Mouse (Mus musculus) MEL (cell line): ENCODE data around the gene Gm20521. TPM values are rescaled to one million over a fixed set of nuclear protein-coding genes. Genes with fewer than 3 reads are reported as not detected.

Source experiments
- DNase-seq: peaks from one replicate; pipeline ENCODE4 v3.0.0; 2011; ENCODE audit warnings: low read depth, low spot score
- H3K27ac ChIP-seq: 2 replicates; pipeline ENCODE4 v1.5.1; 2012; ENCODE audit warnings: low read depth, mild to moderate bottlenecking, control low read depth, low read length, moderate library complexity; ENCODE audit not compliant: control insufficient read depth
- H3K27me3 ChIP-seq, 2 experiments: fragments of 150-350 bp in 1 of 2; sonication (generic) in 1 of 2; 2 replicates each; pipeline ENCODE4 v1.6.1; 2012; ENCODE audit warnings: low read length in 2 of 2, mild to moderate bottlenecking in 2 of 2, improper control_type of control experiment in 1 of 2, moderate library complexity in 1 of 2; ENCODE audit not compliant: insufficient read depth in 2 of 2, control insufficient read depth in 1 of 2
- H3K36me3 ChIP-seq, 2 experiments: 2 replicates each; pipeline ENCODE4 v1.6.1; 2012 to 2014; ENCODE audit warnings: low read length in 2 of 2, improper control_type of control experiment in 1 of 2, inconsistent platforms in 1 of 2, mild to moderate bottlenecking in 1 of 2; ENCODE audit not compliant: insufficient read depth in 2 of 2, control insufficient read depth in 1 of 2
- H3K4me1 ChIP-seq, 2 experiments: fragments of 150-350 bp in 1 of 2; sonication (generic) in 1 of 2; 2 replicates each; pipeline ENCODE4 v1.6.1; 2012; ENCODE audit warnings: low read length in 2 of 2, improper control_type of control experiment in 1 of 2, mild to moderate bottlenecking in 1 of 2; ENCODE audit not compliant: insufficient read depth in 2 of 2, control insufficient read depth in 1 of 2
- H3K4me3 ChIP-seq, 2 experiments: fragments of 150-350 bp in 1 of 2; sonication (generic) in 1 of 2; 2 replicates each; pipeline ENCODE4 v1.5.1; 2012; ENCODE audit warnings: low read depth in 2 of 2, low read length in 2 of 2, mild to moderate bottlenecking in 2 of 2, moderate library complexity in 2 of 2, control low read depth in 1 of 2, improper control_type of control experiment in 1 of 2; ENCODE audit not compliant: control insufficient read depth in 1 of 2, insufficient read depth in 1 of 2
- H3K79me2 ChIP-seq: 2 replicates; pipeline ENCODE4 v1.6.1; 2012; ENCODE audit warnings: mild to moderate bottlenecking, low read length, moderate library complexity; ENCODE audit not compliant: control insufficient read depth, poor library complexity, insufficient read depth
- H3K9ac ChIP-seq: 2 replicates; pipeline ENCODE4 v1.6.1; 2012; ENCODE audit warnings: low read depth, mild to moderate bottlenecking, control low read depth, low read length, moderate library complexity; ENCODE audit not compliant: control insufficient read depth, poor library complexity, severe bottlenecking
- H3K9me3 ChIP-seq: fragments of 150-350 bp; sonication (generic); replicated peaks from 2 replicates; pipeline ENCODE4 v1.6.1; 2012; ENCODE audit warnings: mild to moderate bottlenecking, low read length, improper control_type of control experiment, moderate library complexity; ENCODE audit not compliant: insufficient read depth
- CHD2 ChIP-seq: IDR thresholded peaks from 2 replicates; pipeline ENCODE4 v1.6.1; 2011; ENCODE audit warnings: low read length, improper control_type of control experiment
- EP300 ChIP-seq, 2 experiments: IDR thresholded peaks; 2 replicates each; pipeline ENCODE4 v1.6.1; 2011; ENCODE audit warnings: improper control_type of control experiment in 2 of 2, low read length in 2 of 2, low read depth in 1 of 2, mild to moderate bottlenecking in 1 of 2
- ETS1 ChIP-seq: IDR thresholded peaks from 2 replicates; pipeline ENCODE4 v1.6.1; 2012; ENCODE audit warnings: low read depth, mild to moderate bottlenecking, inconsistent platforms, low read length, improper control_type of control experiment, moderate library complexity
- GABPA ChIP-seq: IDR thresholded peaks from 2 replicates; pipeline ENCODE4 v1.6.1; 2012; ENCODE audit warnings: low read depth, mild to moderate bottlenecking, inconsistent platforms, low read length, improper control_type of control experiment, moderate library complexity
- HCFC1 ChIP-seq: IDR thresholded peaks from 2 replicates; pipeline ENCODE4 v1.6.1; 2012; ENCODE audit warnings: low read depth, mild to moderate bottlenecking, inconsistent platforms, low read length, improper control_type of control experiment, moderate library complexity
- MAFK ChIP-seq: IDR thresholded peaks from 2 replicates; pipeline ENCODE4 v1.6.1; 2011; ENCODE audit warnings: low read depth, mild to moderate bottlenecking, low read length, improper control_type of control experiment, borderline replicate concordance
- MAX ChIP-seq: IDR thresholded peaks from 2 replicates; pipeline ENCODE4 v1.6.1; 2011; ENCODE audit warnings: low read length, improper control_type of control experiment
- MAZ ChIP-seq: IDR thresholded peaks from 2 replicates; pipeline ENCODE4 v1.6.1; 2012; ENCODE audit warnings: low read depth, mild to moderate bottlenecking, inconsistent platforms, low read length, improper control_type of control experiment
- MXI1 ChIP-seq: IDR thresholded peaks from 2 replicates; pipeline ENCODE4 v1.6.1; 2011; ENCODE audit warnings: mild to moderate bottlenecking, low read depth, low read length, improper control_type of control experiment
- MYB ChIP-seq: IDR thresholded peaks from 2 replicates; pipeline ENCODE4 v1.6.1; 2011; ENCODE audit warnings: mild to moderate bottlenecking, low read depth, low read length, improper control_type of control experiment
- MYC ChIP-seq: IDR thresholded peaks from 2 replicates; pipeline ENCODE4 v1.6.1; 2011; ENCODE audit warnings: low read depth, mild to moderate bottlenecking, low read length, improper control_type of control experiment, moderate library complexity
- NELFE ChIP-seq: IDR thresholded peaks from 2 replicates; pipeline ENCODE4 v1.6.1; 2011; ENCODE audit warnings: low read depth, low read length, improper control_type of control experiment
- POLR2AphosphoS5 ChIP-seq: IDR thresholded peaks from 2 replicates; pipeline ENCODE4 v1.6.1; 2012; ENCODE audit warnings: low read depth, borderline replicate concordance, mild to moderate bottlenecking, inconsistent platforms, low read length, moderate library complexity, mixed read lengths
- RAD21 ChIP-seq: IDR thresholded peaks from 2 replicates; pipeline ENCODE4 v1.6.1; 2011; ENCODE audit warnings: mild to moderate bottlenecking, low read depth, low read length, improper control_type of control experiment
- RCOR1 ChIP-seq: IDR thresholded peaks from 2 replicates; pipeline ENCODE4 v1.6.1; 2012; ENCODE audit warnings: low read depth, mild to moderate bottlenecking, inconsistent platforms, low read length, improper control_type of control experiment
- SIN3A ChIP-seq: IDR thresholded peaks from 2 replicates; pipeline ENCODE4 v1.6.1; 2012; ENCODE audit warnings: low read length, improper control_type of control experiment, inconsistent platforms
- TAL1 ChIP-seq: IDR thresholded peaks from 2 replicates; pipeline ENCODE4 v1.6.1; 2012; ENCODE audit warnings: mild to moderate bottlenecking, inconsistent platforms, low read length, moderate library complexity, mixed read lengths
- TCF12 ChIP-seq: IDR thresholded peaks from 2 replicates; pipeline ENCODE4 v1.6.1; 2014; ENCODE audit warnings: low read depth, mild to moderate bottlenecking, inconsistent platforms, low read length, improper control_type of control experiment, moderate library complexity
- UBTF ChIP-seq: IDR thresholded peaks from 2 replicates; pipeline ENCODE4 v1.6.1; 2012; ENCODE audit warnings: low read depth, mild to moderate bottlenecking, inconsistent platforms, low read length, improper control_type of control experiment, moderate library complexity, borderline replicate concordance; ENCODE audit not compliant: insufficient read depth
- USF1 ChIP-seq: IDR thresholded peaks from 2 replicates; pipeline ENCODE4 v1.6.1; 2014; ENCODE audit warnings: low read depth, mild to moderate bottlenecking, inconsistent platforms, low read length, improper control_type of control experiment, moderate library complexity
- USF2 ChIP-seq, 2 experiments: IDR thresholded peaks; 2 replicates each; pipeline ENCODE4 v1.6.1; 2011 to 2012; ENCODE audit warnings: improper control_type of control experiment in 2 of 2, low read length in 2 of 2, borderline replicate concordance in 1 of 2, inconsistent platforms in 1 of 2, low read depth in 1 of 2, mild to moderate bottlenecking in 1 of 2; ENCODE audit not compliant: insufficient read depth in 1 of 2
- ZC3H11A ChIP-seq: IDR thresholded peaks from 2 replicates; pipeline ENCODE4 v1.6.1; 2012; ENCODE audit warnings: low read depth, mild to moderate bottlenecking, inconsistent platforms, low read length, improper control_type of control experiment
- ZNF384 ChIP-seq: IDR thresholded peaks from 2 replicates; pipeline ENCODE4 v1.6.1; 2012; ENCODE audit warnings: low read depth, mild to moderate bottlenecking, inconsistent platforms, low read length, improper control_type of control experiment
- polyA plus RNA-seq, 2 experiments: library from polyadenylated mRNA; stranded (reverse) in 1 of 2; unstranded in 1 of 2; fragments of >175 nt in 1 of 2; fragments of >200 nt in 1 of 2; gene quantifications; 2 replicates each; pipeline versions ENCODE4 v1.2.1 to v1.2.4; 2012; ENCODE audit warnings: low replicate concordance in 2 of 2, low read depth in 1 of 2; ENCODE audit not compliant: insufficient read length in 2 of 2, insufficient read depth in 1 of 2, missing spikeins in 1 of 2
- total RNA-seq: library from RNA; depleted of rRNA; stranded (reverse); fragments of 300-350 nt; gene quantifications from 2 replicates; pipeline ENCODE4 v1.2.3, GENCODE M21; 2012

The Gm20521 gene
- total and polyA plus RNA-seq, 3 experiments: 0.58 to 3.4 TPM; not detected in 1

DNA sequence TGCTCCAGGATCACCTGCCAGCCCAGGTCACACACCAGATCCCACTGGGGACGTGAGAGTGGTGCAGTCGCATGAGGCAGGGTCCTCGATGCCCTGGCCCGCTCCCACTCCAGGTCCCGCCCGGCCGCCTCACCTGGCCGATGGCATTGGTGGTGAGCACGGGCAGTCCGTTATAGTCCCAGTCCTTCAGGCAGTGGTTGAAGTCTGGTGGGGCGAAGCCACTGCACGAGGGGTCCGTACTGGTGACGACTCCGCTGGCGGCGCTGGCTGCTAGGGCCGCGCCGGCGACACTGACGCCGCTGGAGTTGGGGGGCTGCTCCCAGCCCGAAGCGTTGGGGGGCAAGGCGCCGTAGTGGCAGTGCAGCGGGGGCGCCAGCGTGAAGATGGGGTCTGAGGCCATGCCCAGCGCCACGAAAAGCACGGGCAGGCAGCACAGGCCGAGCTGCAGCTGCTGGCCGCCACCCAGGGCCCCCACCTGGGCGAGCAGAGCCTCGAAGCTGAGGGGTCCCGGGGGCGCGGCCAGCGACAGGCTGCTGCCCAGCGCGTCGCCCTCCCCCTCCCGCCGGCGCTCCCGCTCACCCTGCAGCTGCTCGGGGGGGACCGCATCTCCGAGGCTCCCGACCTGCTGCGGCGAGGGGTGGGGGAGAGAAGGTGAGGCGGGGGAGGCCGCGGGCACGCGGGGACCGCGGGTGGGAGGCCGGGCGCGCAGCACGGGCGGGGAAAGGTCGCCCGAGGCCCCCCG lies 29.0 kb downstream of the Gm20521 start:
- TF ChIP-seq USF2 (IDR thresholded peaks at IDR 0.05; ENCODE audit: borderline replicate concordance in 1 of 2, insufficient read depth in 1 of 2, low read depth in 1 of 2, low read length in 2 of 2): no peak
- no peak for TF ChIP-seq MYC
- no peak for TF ChIP-seq USF1
- no peak for TF ChIP-seq MAX
- no peak for TF ChIP-seq ZNF384
- no peak for TF ChIP-seq MYB
- no peak for TF ChIP-seq CHD2
- TF ChIP-seq ETS1: no peak
- no peak for TF ChIP-seq TCF12
- no peak for TF ChIP-seq RAD21
- TF ChIP-seq EP300 (IDR thresholded peaks at IDR 0.05; ENCODE audit: low read depth in 1 of 2, low read length in 2 of 2): no peak
- TF ChIP-seq HCFC1: no peak
- no peak for TF ChIP-seq GABPA
- no peak for TF ChIP-seq SIN3A
- TF ChIP-seq MAZ: no peak
- no peak for TF ChIP-seq UBTF
- TF ChIP-seq ZC3H11A: no peak
- no peak for TF ChIP-seq MXI1
- TF ChIP-seq NELFE: no peak
- no peak for TF ChIP-seq POLR2AphosphoS5
- Histone ChIP-seq H3K27ac (no peak overlapping the region), H3K9ac (no peak overlapping the region), H3K4me3 (peak overlapping the region in 1 of 2 experiments; percentile 32; a peak in 1 of 4 replicates), H3K27me3 (peaks cover 9 to 13% of the 10 kb centered on the region in 2 experiments; a peak in 3 of 4 replicates), H3K9me3 (no peaks in the 10 kb centered on the region), H3K4me1 (no peaks in the 10 kb centered on the region; a peak in 1 of 4 replicates), H3K79me2 (no peaks in the 10 kb centered on the region), H3K36me3 (no peaks in the 10 kb centered on the region)
- DNase-seq: no peak

DNA sequence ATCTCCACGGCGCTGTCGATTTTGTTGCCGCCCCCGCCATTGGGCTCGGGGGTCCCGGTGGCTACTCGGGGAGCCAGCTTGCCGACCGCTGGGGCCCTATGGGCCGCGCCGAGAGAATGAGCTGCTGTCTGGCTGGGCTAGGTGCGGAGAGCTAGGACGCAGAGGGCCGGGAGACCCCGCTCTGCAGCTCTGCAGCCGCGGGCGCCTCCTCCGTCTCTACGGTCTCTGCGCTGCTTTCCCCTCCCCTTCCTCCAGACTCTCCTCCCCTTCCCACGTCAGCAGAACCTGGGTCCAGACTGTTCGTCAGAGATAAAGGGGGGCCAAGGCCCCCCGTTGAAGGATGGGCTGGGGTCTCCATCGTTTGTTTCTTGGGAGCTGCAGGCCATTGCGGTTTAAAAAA lies 29.6 kb downstream of the Gm20521 start, which contains the start of gene Slc22a17:
Gene Slc22a17, minus strand, starts transcription at position 247 of the 400 bp plus-strand sequence.
- peaks cover 9 to 13% of the 10 kb centered on the region in 2 experiments; a peak in 3 of 4 replicates for H3K27me3 ChIP-seq

More for the DNA sequence above, 29.6 kb downstream of the Gm20521 start, which contains the start of gene Slc22a17:
- TF ChIP-seq RCOR1: no peak
- no peak for TF ChIP-seq MAFK
- no peak for TF ChIP-seq UBTF
- TF ChIP-seq TAL1: no peak
- TF ChIP-seq MYC: no peak
- H3K36me3 ChIP-seq: no peaks in the 10 kb centered on the region
- H3K4me3 ChIP-seq: peak within 1 kb of the TSS in 1 of 2 experiments; percentile 32; a peak in 2 of 4 replicates
- H3K9me3 ChIP-seq: no peaks in the 10 kb centered on the region
- no peaks in the 10 kb centered on the region for H3K79me2 ChIP-seq
- no peak within 1 kb of the TSS for H3K27ac ChIP-seq
- H3K9ac ChIP-seq: no peak within 1 kb of the TSS
- no peaks in the 10 kb centered on the region; a peak in 1 of 4 replicates for H3K4me1 ChIP-seq
- DNase-seq: no peak
